Mouse (Mus musculus): ENCODE data around the gene Ssh1. TPM values are rescaled to one million over a fixed set of nuclear protein-coding genes. Genes with fewer than 3 reads are reported as not detected.

Gene Ssh1
- polyA plus RNA-seq, 1 experiment from 2014 or later, result 17.9 TPM

DNA sequence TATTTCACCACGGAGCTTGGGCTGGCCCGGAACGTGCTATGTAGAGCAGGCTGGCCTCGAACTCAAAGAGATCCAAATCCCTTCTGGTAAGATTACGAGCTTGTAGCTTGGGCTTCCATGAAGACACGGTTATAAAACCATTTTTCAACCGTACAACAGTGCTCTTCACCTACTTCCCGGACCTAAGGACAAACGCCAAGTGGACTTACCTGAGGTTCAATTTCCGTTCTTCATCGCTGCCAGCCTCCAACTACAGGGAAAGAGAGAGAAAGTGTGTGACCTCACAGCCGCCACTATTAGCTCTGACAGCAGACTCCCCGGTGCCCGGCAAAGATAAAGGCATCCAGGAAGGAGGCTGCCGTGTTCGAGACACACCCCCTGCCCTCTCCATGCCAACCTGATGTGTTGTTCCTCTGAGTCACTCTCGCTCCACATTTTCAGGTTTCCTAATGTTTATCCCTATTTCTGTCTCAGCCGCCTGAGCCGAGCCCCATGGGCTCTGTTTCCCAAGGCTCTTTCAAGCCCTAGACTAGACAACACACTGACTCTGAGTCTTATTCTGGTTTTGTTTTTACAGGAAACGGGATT, 4.2 kb downstream of the Ssh1 start:
- WGBS, result 87% methylated on average over 20 of the region's 20 CpGs

DNA sequence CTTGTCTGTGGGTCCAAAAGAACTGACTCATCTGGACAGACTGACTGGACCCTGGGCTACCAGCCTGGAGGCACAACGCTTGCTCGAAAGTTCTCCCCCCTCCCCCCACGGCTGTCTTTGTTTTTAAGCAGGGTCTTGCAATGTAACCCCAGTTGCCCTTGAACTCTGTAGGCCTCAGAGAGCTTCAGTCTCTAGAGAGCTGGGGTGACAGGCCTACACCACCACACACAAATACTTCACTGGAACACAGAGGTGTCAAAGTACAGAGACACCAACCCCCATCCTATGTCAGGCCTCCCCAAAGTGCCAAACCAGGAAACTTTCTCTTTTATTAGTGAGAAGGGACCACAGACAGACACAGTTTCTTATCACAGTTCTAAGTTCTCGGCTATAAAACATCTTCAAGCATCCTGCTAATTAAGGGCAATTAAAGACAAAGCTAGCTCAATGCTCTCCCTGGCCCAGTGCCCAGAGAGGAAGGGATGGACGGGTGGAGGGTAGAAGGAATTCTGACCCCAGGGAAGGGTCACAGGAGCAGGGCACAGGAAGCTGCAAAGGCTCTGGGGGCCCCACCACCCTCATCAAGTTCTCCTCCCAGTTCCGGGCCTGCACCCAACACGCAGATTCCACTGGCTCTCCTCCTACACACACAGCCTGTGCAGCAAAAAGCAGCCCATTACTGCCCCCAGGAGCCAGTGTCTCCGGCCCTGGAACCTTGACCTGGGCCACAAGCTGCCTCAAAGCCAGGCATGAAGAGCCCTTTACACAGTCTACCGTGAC, 7.3 kb downstream of the Ssh1 start:
- Histone ChIP-seq H3K4me3 (no peak overlapping the region), H3K27me3 (replicated peaks; ENCODE audit: low read depth, poor library complexity, severe bottlenecking) (no peaks in the 10 kb centered on the region), H3K4me1 (peaks cover 57% of the 10 kb centered on the region), H3K27ac (replicated peaks) (peak overlapping the region; percentile 57), H3K36me3 (replicated peaks) (peaks cover 56% of the 10 kb centered on the region), H3K9me3 (no peaks in the 10 kb centered on the region)
- no peak for DNase-seq (ENCODE audit: low spot score)
- WGBS, result 36% methylated on average over 9 of the region's 9 CpGs

More for the DNA sequence above, 4.2 kb downstream of the Ssh1 start:
- Histone ChIP-seq H3K36me3 (replicated peaks) (peaks cover 39% of the 10 kb centered on the region), H3K27me3 (replicated peaks; ENCODE audit: low read depth, poor library complexity, severe bottlenecking) (no peaks in the 10 kb centered on the region), H3K9me3 (no peaks in the 10 kb centered on the region), H3K4me1 (peaks cover 63% of the 10 kb centered on the region), H3K27ac (replicated peaks) (no peak overlapping the region), H3K4me3 (no peak overlapping the region)
- DNase-seq (ENCODE audit: low spot score), result no peak

DNA sequence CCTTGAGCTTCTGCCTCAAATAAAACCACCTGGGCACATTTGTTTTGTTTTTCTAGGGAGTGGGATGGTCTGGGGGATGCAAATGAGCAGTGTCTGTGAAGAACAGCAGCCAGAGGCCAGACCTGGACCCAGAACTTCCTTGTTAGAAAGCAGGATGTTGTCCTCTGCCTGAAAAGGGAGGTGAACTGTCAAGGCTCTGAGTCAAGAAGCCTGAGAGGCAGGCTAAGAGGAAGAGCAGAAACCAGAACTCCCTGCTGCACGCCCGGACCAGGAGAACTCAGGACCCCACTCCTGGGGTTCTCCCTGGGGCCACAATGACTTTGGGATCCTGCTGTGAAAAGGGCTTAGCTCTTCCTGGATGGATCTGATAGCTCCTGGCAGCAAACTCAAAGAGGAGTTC, 8.0 kb downstream of the Ssh1 start:
- peak overlapping the region; percentile 57 for H3K27ac ChIP-seq (replicated peaks)
- DNase-seq (ENCODE audit: low spot score), result no peak
- peaks cover 51% of the 10 kb centered on the region for H3K4me1 ChIP-seq
- H3K36me3 ChIP-seq (replicated peaks), result peaks cover 60% of the 10 kb centered on the region
- H3K27me3 ChIP-seq (replicated peaks; ENCODE audit: low read depth, poor library complexity, severe bottlenecking), result no peaks in the 10 kb centered on the region
- 56% methylated on average over 2 of the region's 2 CpGs for WGBS
- H3K4me3 ChIP-seq, result no peak overlapping the region
- no peaks in the 10 kb centered on the region for H3K9me3 ChIP-seq

DNA sequence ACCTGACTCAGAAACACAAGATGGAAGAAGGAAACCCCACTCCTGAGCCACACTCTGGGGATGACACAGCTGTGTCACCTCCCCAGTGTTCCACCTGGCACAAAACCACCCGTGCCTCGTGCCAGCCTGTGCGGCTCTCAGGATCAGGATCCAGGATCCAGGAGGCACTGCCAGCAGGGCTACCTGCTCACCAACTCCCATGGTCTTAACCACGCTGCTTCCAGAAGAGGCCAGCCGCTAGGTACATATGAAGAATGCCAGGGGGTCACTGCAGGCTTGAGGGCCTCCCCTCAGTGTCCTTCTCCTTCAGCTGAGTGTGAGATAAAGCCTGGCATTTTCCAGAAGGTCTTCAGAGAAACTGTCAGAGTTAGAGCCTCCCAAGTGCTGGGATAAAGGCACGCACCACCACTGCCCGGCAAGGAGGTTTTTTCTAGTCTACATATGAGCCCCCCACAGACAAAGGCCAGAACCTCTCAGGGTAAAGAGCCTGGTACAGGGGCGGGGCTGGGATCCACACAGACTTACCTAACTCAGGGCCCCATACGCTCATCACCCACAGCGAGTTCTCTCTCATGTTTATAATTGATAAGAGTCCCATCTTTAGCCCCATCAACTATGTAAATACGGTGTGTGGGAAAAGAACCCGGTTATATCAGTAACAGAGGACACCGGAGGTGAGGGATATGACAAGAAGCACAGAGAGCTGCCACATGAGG, 9.5 kb downstream of the Ssh1 start:
- Histone ChIP-seq H3K4me1 (peaks cover 54% of the 10 kb centered on the region), H3K27me3 (replicated peaks; ENCODE audit: low read depth, poor library complexity, severe bottlenecking) (no peaks in the 10 kb centered on the region), H3K27ac (replicated peaks) (no peak overlapping the region), H3K9me3 (no peaks in the 10 kb centered on the region), H3K4me3 (no peak overlapping the region), H3K36me3 (replicated peaks) (peaks cover 52% of the 10 kb centered on the region)
- DNase-seq (ENCODE audit: low spot score), result no peak
- WGBS, result 94% methylated on average over 13 of the region's 13 CpGs

DNA sequence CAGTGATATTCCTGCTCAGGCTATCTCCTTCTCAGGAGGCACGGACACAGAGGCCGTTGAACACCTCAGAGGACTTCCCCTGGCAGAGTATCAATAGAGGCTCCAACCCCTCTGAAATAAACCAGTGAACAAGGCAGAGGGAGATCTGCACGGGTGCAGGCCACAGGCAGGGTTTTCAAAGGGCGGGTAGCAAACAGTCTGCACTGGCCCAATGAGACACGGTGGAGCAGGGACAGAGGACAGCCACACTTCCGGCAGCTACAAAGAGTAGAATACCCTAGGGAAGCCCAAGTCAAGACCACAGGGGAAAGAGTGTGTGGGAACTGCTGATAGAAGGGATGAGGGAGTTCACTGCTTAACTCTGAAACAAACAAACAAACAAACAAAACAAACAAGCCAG, 10.2 kb downstream of the Ssh1 start:
- Histone ChIP-seq H3K9me3 (no peaks in the 10 kb centered on the region), H3K27me3 (replicated peaks; ENCODE audit: low read depth, poor library complexity, severe bottlenecking) (no peaks in the 10 kb centered on the region), H3K4me3 (no peak overlapping the region), H3K36me3 (replicated peaks) (peaks cover 48% of the 10 kb centered on the region), H3K27ac (replicated peaks) (no peak overlapping the region), H3K4me1 (peaks cover 54% of the 10 kb centered on the region)
- WGBS, result 71% methylated on average over 6 of the region's 6 CpGs
- no peak for DNase-seq (ENCODE audit: low spot score)

DNA sequence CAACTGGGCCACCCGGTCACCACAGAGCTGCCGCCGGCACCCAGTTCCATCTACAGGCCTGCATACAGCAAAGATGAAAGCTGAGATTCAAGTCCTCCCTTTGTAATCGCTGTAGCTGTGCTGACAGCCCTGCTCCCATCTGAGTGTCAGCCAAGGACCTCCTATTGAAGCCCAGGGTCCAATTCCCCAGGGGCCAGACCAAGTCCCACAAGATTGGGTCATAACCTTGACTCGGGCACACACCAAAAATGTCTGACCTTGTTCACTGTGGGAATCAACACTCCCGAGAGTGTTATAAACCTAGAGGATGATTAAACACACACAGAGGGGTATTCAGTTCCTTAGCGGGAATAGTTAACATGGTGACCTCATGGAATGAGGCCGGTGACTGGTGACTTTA, 11.9 kb downstream of the Ssh1 start:
- H3K9me3 ChIP-seq, result no peaks in the 10 kb centered on the region
- H3K27me3 ChIP-seq (replicated peaks; ENCODE audit: low read depth, poor library complexity, severe bottlenecking), result no peaks in the 10 kb centered on the region
- peaks cover 54% of the 10 kb centered on the region for H3K36me3 ChIP-seq (replicated peaks)
- no peak overlapping the region for H3K27ac ChIP-seq (replicated peaks)
- WGBS, result 82% methylated on average over 8 of the region's 8 CpGs
- peaks cover 53% of the 10 kb centered on the region for H3K4me1 ChIP-seq
- DNase-seq (ENCODE audit: low spot score), result no peak
- H3K4me3 ChIP-seq, result no peak overlapping the region

DNA sequence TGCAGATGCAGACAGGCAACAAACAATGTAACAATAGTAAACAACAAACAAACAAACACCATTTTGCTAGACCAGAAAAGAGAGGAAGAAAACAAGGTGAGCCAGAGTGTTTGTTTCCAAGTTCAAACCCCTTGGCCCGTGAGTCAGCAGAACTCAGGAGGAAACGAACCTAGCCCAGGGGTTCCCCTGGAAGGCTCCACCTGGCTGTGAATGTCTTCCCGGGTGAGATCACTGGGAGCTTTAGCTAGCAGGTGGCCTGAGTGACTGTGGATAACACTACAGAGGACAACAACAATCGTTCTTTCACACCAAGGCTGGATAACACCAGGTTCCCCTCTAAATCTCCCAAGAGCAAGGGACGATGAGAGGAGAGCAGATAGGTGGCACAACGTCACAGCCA, 12.5 kb downstream of the Ssh1 start:
- WGBS, result 88% methylated on average over 6 of the region's 6 CpGs
- H3K9me3 ChIP-seq, result no peaks in the 10 kb centered on the region
- no peak overlapping the region for H3K4me3 ChIP-seq
- peaks cover 55% of the 10 kb centered on the region for H3K36me3 ChIP-seq (replicated peaks)
- no peak for DNase-seq (ENCODE audit: low spot score)
- H3K27ac ChIP-seq (replicated peaks), result no peak overlapping the region
- H3K4me1 ChIP-seq, result peaks cover 47% of the 10 kb centered on the region
- H3K27me3 ChIP-seq (replicated peaks; ENCODE audit: low read depth, poor library complexity, severe bottlenecking), result no peaks in the 10 kb centered on the region

DNA sequence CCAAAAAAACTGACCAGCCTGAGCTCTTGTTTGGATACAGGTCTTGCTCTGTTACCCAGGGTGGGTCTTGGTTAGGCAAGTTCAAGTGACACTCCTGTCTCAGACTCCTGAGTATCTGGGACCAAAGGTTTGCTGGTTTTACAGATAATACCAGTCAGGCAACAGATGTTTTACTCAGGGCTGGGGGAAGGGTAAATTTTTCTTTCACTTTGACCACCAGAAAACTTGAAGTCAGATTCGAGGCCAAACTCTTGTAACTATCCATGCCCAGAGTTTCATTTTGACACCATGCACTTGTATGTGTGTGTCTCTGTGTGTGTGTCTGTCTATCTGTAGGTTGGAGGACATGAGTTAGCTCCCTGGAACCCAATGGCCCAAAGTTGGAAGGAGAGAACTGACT, 13.2 kb downstream of the Ssh1 start:
- H3K36me3 ChIP-seq (replicated peaks), result peaks cover 50% of the 10 kb centered on the region
- H3K4me3 ChIP-seq, result no peak overlapping the region
- DNase-seq (ENCODE audit: low spot score), result no peak
- no peaks in the 10 kb centered on the region for H3K27me3 ChIP-seq (replicated peaks; ENCODE audit: low read depth, poor library complexity, severe bottlenecking)
- 72% methylated on average over 1 of the region's 1 CpGs for WGBS
- H3K4me1 ChIP-seq, result peaks cover 47% of the 10 kb centered on the region
- H3K9me3 ChIP-seq, result no peaks in the 10 kb centered on the region
- no peak overlapping the region for H3K27ac ChIP-seq (replicated peaks)

DNA sequence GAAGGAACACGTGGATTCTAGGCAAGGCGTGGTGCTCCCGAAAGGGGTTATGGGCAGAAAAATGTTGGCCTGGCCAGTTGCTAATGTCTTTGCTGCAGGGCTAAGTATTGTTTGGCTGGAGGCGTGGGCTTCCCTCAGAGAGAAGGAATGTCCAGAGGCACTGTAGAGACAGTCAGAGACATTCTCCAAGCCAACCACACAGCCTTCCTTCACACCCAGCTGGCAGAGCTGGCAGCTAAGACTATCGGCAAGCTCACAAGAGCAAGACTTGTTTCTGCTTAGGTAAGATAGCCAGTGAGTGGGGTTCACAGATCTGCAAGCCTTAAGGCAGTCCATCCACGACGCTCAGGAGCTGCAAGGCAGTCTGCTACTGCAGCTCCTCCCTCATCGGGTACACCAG, 16.4 kb downstream of the Ssh1 start:
- no peaks in the 10 kb centered on the region for H3K27me3 ChIP-seq (replicated peaks; ENCODE audit: low read depth, poor library complexity, severe bottlenecking)
- peaks cover 56% of the 10 kb centered on the region for H3K4me1 ChIP-seq
- H3K27ac ChIP-seq (replicated peaks), result no peak overlapping the region
- H3K36me3 ChIP-seq (replicated peaks), result peaks cover 40% of the 10 kb centered on the region
- DNase-seq (ENCODE audit: low spot score), result no peak
- 59% methylated on average over 8 of the region's 8 CpGs for WGBS
- H3K9me3 ChIP-seq, result no peaks in the 10 kb centered on the region
- H3K4me3 ChIP-seq, result no peak overlapping the region

DNA sequence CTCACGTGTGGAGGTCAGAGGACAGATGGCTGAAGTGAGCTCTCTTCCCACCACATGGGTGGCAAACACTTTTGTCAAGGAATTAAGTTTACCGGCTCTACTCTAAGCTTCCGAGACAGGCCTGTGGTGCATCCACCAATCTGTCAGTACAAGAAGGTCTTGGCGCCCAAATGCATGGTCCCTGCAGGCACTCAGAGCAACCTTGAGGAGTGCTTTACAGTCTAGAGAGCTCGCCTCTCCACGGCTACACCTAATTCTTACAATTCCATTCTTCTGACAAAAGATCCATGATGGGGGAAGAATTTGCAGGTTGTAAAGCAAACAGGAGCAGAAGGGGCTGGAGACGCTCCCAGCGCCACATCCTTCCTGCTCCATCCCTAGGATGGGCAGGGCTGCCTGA, 17.1 kb downstream of the Ssh1 start:
- DNase-seq (ENCODE audit: low spot score), result no peak
- 86% methylated on average over 8 of the region's 8 CpGs for WGBS
- H3K27me3 ChIP-seq (replicated peaks; ENCODE audit: low read depth, poor library complexity, severe bottlenecking), result no peaks in the 10 kb centered on the region
- no peaks in the 10 kb centered on the region for H3K9me3 ChIP-seq
- H3K36me3 ChIP-seq (replicated peaks), result peaks cover 37% of the 10 kb centered on the region
- H3K4me1 ChIP-seq, result peaks cover 52% of the 10 kb centered on the region
- H3K4me3 ChIP-seq, result no peak overlapping the region
- no peak overlapping the region for H3K27ac ChIP-seq (replicated peaks)

DNA sequence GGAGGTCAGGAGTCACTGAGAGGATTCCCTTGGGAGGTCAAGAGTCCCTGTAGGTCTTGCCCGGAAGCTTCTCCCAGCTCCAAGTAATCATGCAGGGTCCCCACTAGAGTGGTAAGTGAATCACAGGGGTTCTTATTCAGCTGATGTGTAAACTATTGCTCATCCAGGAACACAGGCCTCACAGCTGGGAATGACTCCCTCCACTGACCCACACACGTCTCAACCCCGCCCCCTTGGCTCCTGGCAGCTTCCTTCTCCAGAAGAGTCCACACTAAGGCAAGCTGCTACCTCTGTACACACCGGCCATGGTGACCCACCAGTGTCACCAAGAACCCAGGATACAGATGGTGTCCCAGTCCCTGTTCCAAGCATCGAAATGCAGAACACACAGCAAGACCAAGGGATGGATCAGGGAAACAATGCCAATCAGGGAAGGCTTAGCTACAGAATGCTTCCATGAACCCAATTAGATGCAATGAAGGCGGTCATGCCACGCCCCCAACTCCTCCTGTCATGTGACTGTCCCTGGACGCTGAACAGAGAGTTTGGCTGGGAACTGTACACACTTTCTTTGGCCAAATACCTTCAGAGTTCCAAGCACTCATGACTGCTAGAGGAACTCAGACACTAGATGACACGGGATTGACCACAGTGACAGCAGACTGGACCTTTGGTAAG, 18.0 kb downstream of the Ssh1 start:
- WGBS, result 68% methylated on average over 9 of the region's 9 CpGs
- H3K9me3 ChIP-seq, result no peaks in the 10 kb centered on the region
- DNase-seq (ENCODE audit: low spot score), result no peak
- H3K27me3 ChIP-seq (replicated peaks; ENCODE audit: low read depth, poor library complexity, severe bottlenecking), result no peaks in the 10 kb centered on the region
- peaks cover 32% of the 10 kb centered on the region for H3K36me3 ChIP-seq (replicated peaks)
- H3K4me1 ChIP-seq, result peaks cover 51% of the 10 kb centered on the region
- H3K4me3 ChIP-seq, result 0 out of 2 replicates have a peak overlapping the region, but pooled peaks have one; percentile 11
- 0 out of 2 replicates have a peak overlapping the region, but pooled peaks have one; percentile 57 for H3K27ac ChIP-seq (replicated peaks)

DNA sequence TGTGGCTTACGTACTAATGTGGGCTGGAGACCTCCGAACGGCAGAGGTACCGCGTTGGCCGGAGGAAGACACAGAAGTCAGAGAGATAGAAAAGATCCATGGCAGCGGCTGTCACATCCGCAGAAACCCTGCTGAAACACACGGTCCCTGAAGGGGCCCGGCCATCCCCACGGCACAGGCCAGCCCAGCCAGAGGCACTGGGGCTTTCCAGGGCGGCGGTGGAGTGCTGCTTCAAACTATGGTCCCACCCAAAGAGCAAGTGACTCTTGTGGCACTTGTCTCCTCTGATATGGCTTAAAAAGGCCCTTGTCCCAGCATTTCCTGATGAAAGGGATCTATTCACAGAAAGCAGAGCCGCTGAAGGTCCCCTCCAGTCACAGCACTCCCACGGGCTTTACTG, 19.1 kb downstream of the Ssh1 start:
- H3K4me1 ChIP-seq, result peaks cover 40% of the 10 kb centered on the region
- peak overlapping the region; percentile 57 for H3K27ac ChIP-seq (replicated peaks)
- no peaks in the 10 kb centered on the region for H3K9me3 ChIP-seq
- peak overlapping the region; percentile 18; the same call in 1 of the 2 replicates for H3K4me3 ChIP-seq
- DNase-seq (ENCODE audit: low spot score), result no peak
- H3K36me3 ChIP-seq (replicated peaks), result peaks cover 43% of the 10 kb centered on the region
- WGBS, result 54% methylated on average over 15 of the region's 15 CpGs
- H3K27me3 ChIP-seq (replicated peaks; ENCODE audit: low read depth, poor library complexity, severe bottlenecking), result no peaks in the 10 kb centered on the region

All from embryonic facial prominence, embryonic 10.5 days (tissue).